Mouse (Mus musculus) fibroblast of lung, adult 2 months (primary cell): ENCODE results near the gene Ndufaf5.
"Not testable (repeated sequence)": the region's sequence is repeated elsewhere in the genome, so short reads cannot be mapped to it uniquely, and the experiment has no call there.

Experiments used
- DNase-seq: peaks from one replicate; pipeline ENCODE4 v3.0.0-alpha.2; 2011; ENCODE audit warnings: low read depth

The Ndufaf5 gene

DNA sequence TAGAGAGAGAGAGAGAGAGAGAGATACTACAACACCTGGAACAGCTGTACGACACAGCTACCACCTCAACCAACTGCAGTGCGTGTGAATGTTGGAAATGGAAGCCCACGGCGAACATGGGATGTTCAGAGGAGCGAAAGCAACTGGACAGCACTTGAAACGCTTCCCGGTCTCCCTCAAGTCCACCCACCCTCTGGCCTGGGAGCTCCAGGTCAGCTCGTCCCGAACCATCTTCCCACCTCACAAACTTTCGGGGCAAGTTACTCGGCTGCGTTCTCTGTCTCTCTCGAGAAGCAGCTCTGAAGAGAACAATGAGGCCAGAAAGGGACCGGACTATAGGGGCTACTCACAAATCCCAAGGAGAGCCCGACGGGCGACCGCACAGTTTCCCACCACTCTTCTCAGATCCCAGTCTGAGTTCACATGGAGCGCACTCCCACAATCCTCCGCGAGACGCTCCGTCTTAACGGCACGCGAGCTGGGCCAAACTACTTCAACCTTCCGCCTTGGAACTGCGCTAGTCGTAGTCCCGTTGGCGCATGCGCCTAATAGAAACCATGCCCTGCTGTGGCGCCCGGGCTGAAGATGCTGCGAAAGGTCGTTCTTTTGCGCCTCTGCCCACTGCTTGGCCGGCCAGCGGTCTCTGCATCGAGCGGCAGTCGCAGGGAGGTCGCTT lies at the start of gene Ndufaf5, which contains the start of gene Esf1:
Gene Ndufaf5 (plus strand): TSS at position 523 of the 676 bp plus-strand sequence.
Gene Esf1 (minus strand): TSS at position 438 of the 676 bp plus-strand sequence.
- peak; percentile 91 for DNase-seq

GRCm38 (mm10) chr2:140125516-140125915 lies 44.9 kb upstream of the Ndufaf5 start:
- DNase-seq: no peak

DNA sequence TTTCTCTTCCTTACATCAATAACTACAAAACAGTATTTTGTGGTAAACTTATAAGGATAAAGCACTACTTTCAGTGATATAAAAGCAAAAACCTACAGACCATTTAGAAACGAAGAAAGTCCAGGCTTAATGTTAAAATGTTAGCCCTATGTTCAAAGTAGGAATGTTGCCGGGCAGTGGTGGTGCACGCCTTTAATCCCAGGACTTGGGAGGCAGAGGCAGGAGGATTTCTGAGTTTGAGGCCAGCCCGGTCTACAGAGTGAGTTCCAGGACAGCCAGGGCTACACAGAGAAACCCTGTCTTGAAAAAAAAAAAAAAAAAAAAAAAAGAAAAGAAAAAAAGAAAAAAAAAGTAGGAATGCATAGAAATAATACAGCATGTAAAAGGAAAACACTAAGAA lies 18.7 kb upstream of the Ndufaf5 start, which contains the start of gene Gm17374:
Gene Gm17374 (plus strand): TSS at position 301 of the 400 bp plus-strand sequence.
- DNase-seq: not testable (repeated sequence)

DNA sequence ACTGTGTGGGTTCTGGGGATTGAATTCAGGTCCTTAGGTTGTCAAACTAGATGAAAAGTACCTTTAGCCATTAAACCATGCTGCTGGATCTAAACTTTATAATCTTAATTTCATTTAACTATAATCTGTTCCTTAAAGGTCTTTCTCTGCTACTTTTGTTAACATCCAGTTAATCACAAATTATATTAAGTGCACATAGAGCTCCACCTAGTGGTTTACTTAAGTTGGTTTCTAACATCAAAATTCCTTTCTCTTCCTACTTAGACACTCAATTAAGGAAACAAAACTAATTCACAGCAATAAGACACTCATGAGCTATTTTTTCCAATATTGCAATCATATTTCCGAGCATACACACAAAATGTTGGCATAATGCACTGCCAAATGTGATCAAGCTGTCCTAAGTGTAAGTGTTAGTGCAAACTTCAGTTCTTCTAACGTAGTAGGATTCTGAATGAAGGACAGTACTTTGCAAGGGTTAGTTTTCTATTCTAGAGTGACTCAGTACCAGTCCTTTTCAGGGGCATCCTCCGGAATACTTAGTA lies 11.2 kb upstream of the Ndufaf5 start:
- DNase-seq: peak; percentile 12

DNA sequence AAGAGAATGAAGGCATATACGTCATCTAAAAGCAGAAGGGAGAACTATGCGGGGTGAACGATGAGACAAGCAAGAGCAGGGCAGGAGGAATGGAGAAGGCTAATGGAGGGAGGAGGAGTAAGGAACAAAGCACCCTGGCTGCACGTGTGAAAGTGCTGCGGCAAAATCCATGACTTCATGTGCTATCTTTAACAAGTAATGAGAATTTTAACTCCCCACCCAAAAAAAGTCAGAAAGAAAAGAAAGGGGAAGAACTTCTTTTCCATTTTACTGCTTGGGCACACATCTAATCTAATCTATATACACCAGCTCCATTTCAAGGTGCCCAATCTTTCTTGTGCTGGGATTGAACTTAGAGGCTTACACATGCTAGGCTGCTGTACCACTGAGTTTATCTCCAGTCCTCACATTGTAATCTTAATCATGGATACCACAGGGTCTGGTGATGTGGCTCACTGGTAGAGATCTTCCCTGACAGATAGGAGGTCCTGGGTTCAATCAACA lies 7.0 kb upstream of the Ndufaf5 start:
- DNase-seq: no peak

- no peak for DNase-seq
Measured at GRCm38 (mm10) chr2:140169057-140169456, 1.4 kb upstream of the Ndufaf5 start.

DNA sequence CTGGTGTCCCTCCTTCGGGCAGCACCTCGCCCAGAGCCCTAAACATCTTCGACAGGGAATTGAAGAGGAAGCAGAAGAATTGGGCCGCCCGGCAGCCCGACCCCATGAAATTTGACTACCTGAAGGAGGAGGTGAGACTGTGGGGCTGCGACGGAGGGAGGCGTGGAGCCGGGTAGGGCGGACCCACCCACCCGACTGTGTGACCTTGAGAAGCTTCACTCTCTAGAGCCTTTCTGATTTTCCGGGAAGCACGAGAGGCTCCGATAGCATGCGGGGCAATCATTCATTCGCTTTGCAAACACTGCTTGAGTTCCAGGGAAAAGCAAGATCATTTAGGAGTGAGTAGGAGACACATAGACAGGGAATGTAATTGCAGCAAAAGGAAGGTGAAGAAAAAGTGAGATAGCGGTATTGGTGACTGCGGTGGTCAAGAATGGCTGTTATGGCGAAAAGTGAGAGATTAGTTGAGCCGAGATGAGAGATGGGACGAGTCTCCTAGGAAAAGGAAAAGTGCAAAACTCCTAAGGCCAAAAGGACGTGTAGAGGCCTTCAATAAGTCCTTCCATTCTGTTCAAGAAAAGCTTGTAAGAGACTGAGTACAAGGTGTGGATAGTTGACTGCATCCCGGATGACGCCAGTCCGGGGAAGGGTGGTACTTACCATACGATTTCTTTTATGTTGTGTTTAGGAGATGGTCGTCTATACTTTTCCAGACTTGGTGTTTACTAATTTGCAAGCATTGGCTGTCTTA lies 529 bp downstream of the Ndufaf5 start:
- DNase-seq: no peak

- DNase-seq: not testable (repeated sequence)
Measured at GRCm38 (mm10) chr2:140185685-140186210, 15.3 kb downstream of the Ndufaf5 start.

- DNase-seq: no peak
Measured at GRCm38 (mm10) chr2:140200713-140201112, 30.3 kb downstream of the Ndufaf5 start.

GRCm38 (mm10) chr2:140202573-140202972 lies 32.1 kb downstream of the Ndufaf5 start:
- no peak for DNase-seq

- DNase-seq: no peak
Measured at GRCm38 (mm10) chr2:140203756-140204155, 33.3 kb downstream of the Ndufaf5 start.

- no peak for DNase-seq
Measured at GRCm38 (mm10) chr2:140214519-140215027, 44.1 kb downstream of the Ndufaf5 start.

DNA sequence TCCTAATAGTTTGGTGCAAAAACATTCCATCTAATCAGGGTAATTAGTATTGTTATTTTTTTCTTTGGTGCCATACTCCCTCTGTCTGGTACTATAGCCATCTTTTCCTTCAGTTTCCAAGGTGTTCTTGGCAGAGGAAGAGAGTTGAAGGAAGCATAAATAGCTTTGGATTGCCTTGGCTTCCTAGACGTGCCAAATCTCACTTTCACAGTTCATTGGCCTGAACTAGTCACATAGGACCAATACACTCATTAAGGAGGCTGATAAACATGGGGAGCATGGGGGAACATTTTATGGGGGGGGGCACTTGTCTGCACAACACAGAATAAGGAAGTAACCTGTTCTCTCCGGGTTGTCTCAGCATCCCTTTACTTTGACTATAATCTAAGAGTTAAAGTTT lies 45.0 kb downstream of the Ndufaf5 start:
- no peak for DNase-seq

DNA sequence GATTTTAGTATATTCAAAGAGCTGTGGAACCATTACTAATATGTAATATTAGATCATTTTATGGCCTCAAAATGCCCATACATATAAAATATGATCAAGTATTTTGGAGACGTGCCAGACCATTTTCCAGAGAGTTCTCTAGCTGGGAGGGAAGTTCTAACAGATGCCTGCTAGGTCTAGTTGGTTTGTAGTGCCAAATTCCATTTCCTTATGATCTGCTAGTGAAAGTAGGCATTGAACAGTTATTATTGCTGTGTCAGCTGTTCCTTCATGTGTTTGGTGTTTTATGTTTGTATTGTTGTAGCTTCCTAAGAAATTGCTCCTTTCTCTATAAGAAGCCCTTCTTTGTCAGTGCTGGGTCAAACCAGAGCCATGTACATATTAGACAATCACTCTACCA lies 45.5 kb downstream of the Ndufaf5 start:
- DNase-seq: no peak

DNA sequence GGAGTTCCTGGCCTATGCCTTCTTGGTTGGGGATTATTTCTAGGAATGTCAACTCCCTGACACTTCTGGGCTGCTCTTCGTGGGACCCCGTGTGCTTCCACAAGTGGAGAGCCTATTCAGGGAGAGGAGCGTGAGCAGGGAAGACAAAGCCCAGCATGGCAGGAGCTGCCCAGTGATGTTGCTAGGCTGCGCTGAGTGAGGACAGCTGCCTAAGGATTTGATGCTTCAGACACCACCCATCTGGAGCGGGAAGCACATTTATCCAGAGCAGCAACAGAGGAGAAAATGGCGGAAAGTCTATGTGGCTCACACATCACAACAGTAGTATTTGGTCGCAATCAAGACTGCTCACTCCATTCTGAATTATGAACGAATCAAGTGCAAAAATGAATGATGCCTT lies 49.9 kb downstream of the Ndufaf5 start:
- DNase-seq: no peak

- DNase-seq: no peak
Measured at GRCm38 (mm10) chr2:140230295-140230694, 59.8 kb downstream of the Ndufaf5 start.

GRCm38 (mm10) chr2:140237245-140237644 lies 66.8 kb downstream of the Ndufaf5 start:
- no peak for DNase-seq

DNA sequence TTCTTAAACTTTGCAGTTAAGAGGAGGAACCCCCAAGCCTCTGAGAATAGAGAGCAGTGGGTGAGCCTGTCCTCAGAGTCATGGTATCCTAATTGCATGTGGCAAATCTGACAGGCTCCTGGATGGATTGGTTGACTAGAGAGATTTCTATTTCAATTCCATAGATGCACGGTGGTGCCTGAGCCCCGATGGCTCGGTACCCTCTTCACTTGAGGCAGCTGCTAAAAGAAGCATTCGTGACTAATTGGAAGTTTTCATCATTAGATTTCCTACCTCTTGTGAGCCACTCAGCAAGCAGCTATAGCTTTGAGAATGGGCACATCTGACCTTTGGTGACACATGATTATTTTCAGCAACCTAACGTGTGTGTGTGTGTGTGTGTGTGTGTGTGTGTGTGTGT lies 71.9 kb downstream of the Ndufaf5 start:
- DNase-seq: no peak

- no peak for DNase-seq
Measured at GRCm38 (mm10) chr2:140243105-140243504, 72.7 kb downstream of the Ndufaf5 start.
